In the genomic region with DNA sequence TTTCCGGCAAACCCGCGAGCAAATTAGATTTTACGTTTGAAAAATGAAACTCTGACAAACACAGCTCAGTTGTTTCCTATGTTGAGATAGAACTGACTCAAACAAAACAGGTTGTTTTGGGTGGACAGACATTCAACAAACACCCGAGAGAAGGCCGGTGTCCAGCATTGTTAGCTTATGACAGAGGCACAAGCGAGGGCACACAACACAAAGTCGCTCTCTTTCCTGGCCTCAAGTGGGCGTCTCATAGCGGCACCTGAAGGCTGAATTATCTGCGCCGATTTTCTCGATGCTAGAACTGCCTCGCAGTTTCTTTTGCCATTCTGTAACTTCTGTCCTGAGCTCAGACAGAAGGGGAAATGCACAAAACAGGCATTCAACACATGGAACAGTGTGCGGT, we compare ENCODE assay signal across 8 mouse cellular contexts. TPM values are rescaled to one million over a fixed set of nuclear protein-coding genes. Genes with fewer than 3 reads are reported as not detected.
A peak's percentile ranks its signal among the peaks of the same experiment; 100 is the strongest.
DNase-seq lines count a peak whose midpoint lies in the region; ATAC-seq and TF ChIP-seq lines count a peak whose summit lies in the region.

No protein-coding gene starts in this region.

- 0 out of 2 replicates have a peak, but pooled peaks have one; percentile 25 for ATAC-seq in forebrain, embryonic 12.5 days (ENCODE audit: low FRiP score)
- ATAC-seq in intestine, postnatal 0 days = no peak
- ATAC-seq in stomach, embryonic 15.5 days (ENCODE audit: insufficient read depth, low FRiP score, low read depth) = no peak

- H3K9me3 ChIP-seq in forebrain, embryonic 12.5 days = no peaks in the 10 kb centered on the region
- H3K9me3 ChIP-seq in intestine, postnatal 0 days (ENCODE audit: control insufficient read depth) = no peaks in the 10 kb centered on the region
- H3K9me3 ChIP-seq in stomach, embryonic 15.5 days = no peaks in the 10 kb centered on the region

- no peak for TF ChIP-seq POLR2A in lung, adult 2 months (IDR thresholded peaks at IDR 0.05; ENCODE audit: borderline replicate concordance, extremely low read depth, low read depth, low read length)

- H3K9ac ChIP-seq in forebrain, embryonic 12.5 days = peak overlapping the region; percentile 57
- H3K9ac ChIP-seq in intestine, postnatal 0 days (ENCODE audit: low read depth, low read length) = no peak overlapping the region
- no peak overlapping the region for H3K9ac ChIP-seq in stomach, embryonic 15.5 days

- peak overlapping the region; percentile 91 for H3K4me2 ChIP-seq in forebrain, embryonic 12.5 days
- H3K4me2 ChIP-seq in intestine, postnatal 0 days (replicated peaks; ENCODE audit: low read depth) = peak overlapping the region; percentile 92
- H3K4me2 ChIP-seq in stomach, embryonic 15.5 days = peak overlapping the region; percentile 93

- TF ChIP-seq CTCF in intestine, postnatal 0 days (IDR thresholded peaks at IDR 0.05; ENCODE audit: low read depth) = peak; percentile 44
- peak; percentile 35; the same call in 1 of the 2 replicates for TF ChIP-seq CTCF in lung, adult 2 months (IDR thresholded peaks at IDR 0.05; ENCODE audit: insufficient read depth, low read length)

- peak; percentile 50 for DNase-seq in R1 (ENCODE audit: low read depth, low spot score)
- peak; percentile 88 for DNase-seq in brain, adult 2 months (ENCODE audit: low read depth, low spot score)
- DNase-seq in lung, adult 2 months = peak; percentile 17
- no peak for DNase-seq in spleen, adult 12 weeks (ENCODE audit: low spot score)
- no peak for DNase-seq in layer of hippocampus, adult 8-10 months (ENCODE audit: low spot score in 2 of 2)

- peak overlapping the region; percentile 65 for H3K4me3 ChIP-seq in forebrain, embryonic 12.5 days (replicated peaks)
- H3K4me3 ChIP-seq in intestine, postnatal 0 days (ENCODE audit: low read depth, low read length) = peak overlapping the region; percentile 68
- H3K4me3 ChIP-seq in lung, adult 2 months (replicated peaks; ENCODE audit: extremely low read depth, low read depth, low read length) = peak overlapping the region; percentile 87
- peak overlapping the region; percentile 75 for H3K4me3 ChIP-seq in stomach, embryonic 15.5 days (replicated peaks)

- H3K27ac ChIP-seq in forebrain, embryonic 12.5 days = no peak overlapping the region
- no peak overlapping the region for H3K27ac ChIP-seq in intestine, postnatal 0 days (ENCODE audit: low read depth, low read length)
- H3K27ac ChIP-seq in stomach, embryonic 15.5 days = no peak overlapping the region

- H3K36me3 ChIP-seq in forebrain, embryonic 12.5 days (replicated peaks) = no peaks in the 10 kb centered on the region
- no peaks in the 10 kb centered on the region for H3K36me3 ChIP-seq in intestine, postnatal 0 days (ENCODE audit: control insufficient read depth, insufficient read depth)
- H3K36me3 ChIP-seq in stomach, embryonic 15.5 days = no peaks in the 10 kb centered on the region

- peaks cover 34% of the 10 kb centered on the region for H3K27me3 ChIP-seq in forebrain, embryonic 12.5 days
- H3K27me3 ChIP-seq in intestine, postnatal 0 days (replicated peaks; ENCODE audit: control insufficient read depth, insufficient read depth, low read length) = peaks cover 13% of the 10 kb centered on the region
- no peaks in the 10 kb centered on the region for H3K27me3 ChIP-seq in stomach, embryonic 15.5 days (replicated peaks)

- H3K4me1 ChIP-seq in forebrain, embryonic 12.5 days = 0 out of 2 replicates have a peak, but pooled peaks cover 5% of the 10 kb centered on the region
- H3K4me1 ChIP-seq in intestine, postnatal 0 days (replicated peaks; ENCODE audit: control insufficient read depth, insufficient read depth, low read length) = no peaks in the 10 kb centered on the region
- H3K4me1 ChIP-seq in lung, adult 2 months (ENCODE audit: control insufficient read depth, insufficient read depth, low read length) = peaks cover 2% of the 10 kb centered on the region; the same call in 1 of the 2 replicates
- H3K4me1 ChIP-seq in stomach, embryonic 15.5 days = 0 out of 2 replicates have a peak, but pooled peaks cover 5% of the 10 kb centered on the region

- under 1% methylated on average over 15 of the region's 15 CpGs for WGBS in forebrain, embryonic 12.5 days
- 3% methylated on average over 15 of the region's 15 CpGs for WGBS in intestine, postnatal 0 days
- WGBS in lung, adult 2 months = under 1% methylated on average over 15 of the region's 15 CpGs
- 2% methylated on average over 15 of the region's 15 CpGs for WGBS in stomach, embryonic 15.5 days

RNA-seq across cellular contexts. Expression of gene Cadps2, which starts 0.8 kb away (rescaled TPM):
- 4.0 and 4.2 TPM in 2 replicates for polyA plus RNA-seq in forebrain, embryonic 12.5 days (2016; fragmentation: Nextera tagmentation; extraction: Ambion mirVana)
- 1.3 and 1.6 TPM in 2 replicates for polyA plus RNA-seq in intestine, postnatal 0 days (2015; fragmentation: Nextera tagmentation; extraction: Ambion mirVana)
- polyA plus RNA-seq in lung, adult 2 months (2012; rRNA removed) = 9.1 and 10.1 TPM in 2 replicates
- polyA plus RNA-seq in stomach, embryonic 15.5 days (2015; fragmentation: Nextera tagmentation; extraction: Ambion mirVana) = 3.3 and 4.2 TPM in 2 replicates
- total RNA-seq in layer of hippocampus, adult 8-10 months (2022) = 10 to 100 TPM; 68.5 to 82.2 (median 77.5) TPM

Comparison
In these comparisons a context has a peak if more than half of its experiments do, and no peak if none do; other contexts are left out.
1. DNase-seq: peak in R1 (single experiment), brain, adult 2 months (single experiment) and lung, adult 2 months (single experiment); none in spleen, adult 12 weeks (single experiment) and layer of hippocampus, adult 8-10 months (0 of 2).
2. Peak in every context shown above with its lines, with median percentiles within 50 percentile points of each other: H3K4me2 ChIP-seq and H3K4me3 ChIP-seq.